Mouse (Mus musculus): ENCODE measurements at regions not wholly inside any gene's neighbourhood (a gene's known extent, or its start where the extent isn't known, plus 50 kb on each side); places are given as distances from the start of the nearest gene placed in this dataset.

GRCm38 (mm10) chr3:34828453-34829206 is 178.4 kb downstream of the Sox2 start:
- no peaks in the 10 kb centered on the region for H3K36me3 ChIP-seq
- H3K9me3 ChIP-seq (replicated peaks) = no peaks in the 10 kb centered on the region
- no peak for DNase-seq (ENCODE audit: low spot score)
- H3K4me3 ChIP-seq = no peak overlapping the region
- no peak overlapping the region for H3K27ac ChIP-seq
- WGBS = 71% methylated on average over 9 of the region's 9 CpGs
- H3K27me3 ChIP-seq (ENCODE audit: low read depth, poor library complexity, severe bottlenecking) = no peaks in the 10 kb centered on the region
- no peaks in the 10 kb centered on the region for H3K4me1 ChIP-seq

DNA sequence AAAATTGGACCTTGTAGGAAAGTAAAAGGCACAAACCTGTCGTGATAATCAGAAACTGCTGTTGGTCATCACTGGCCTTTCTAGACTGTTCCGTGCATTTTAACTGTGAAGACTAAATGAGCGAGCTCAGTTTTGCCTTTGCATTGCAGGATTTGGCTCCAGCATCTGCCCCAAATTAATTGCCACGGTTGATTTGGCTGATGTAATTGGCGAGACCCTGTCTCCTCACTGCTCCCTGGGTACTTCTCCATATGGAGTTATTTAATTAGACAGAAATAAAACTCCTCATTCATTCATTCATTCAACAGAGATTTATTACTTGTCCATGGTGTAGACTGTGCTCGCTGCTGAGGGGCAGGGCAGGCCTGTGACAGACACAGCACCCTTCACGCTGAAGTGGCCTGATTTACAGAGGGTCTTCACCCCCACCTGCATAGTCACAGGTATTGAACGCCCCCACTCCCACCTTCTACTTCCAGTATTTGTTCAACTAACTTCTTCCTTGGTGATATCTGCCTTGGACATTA is 186.6 kb downstream of the Sox2 start:
- DNase-seq (ENCODE audit: low spot score) = no peak
- WGBS = 81% methylated on average over 8 of the region's 8 CpGs
- H3K36me3 ChIP-seq = no peaks in the 10 kb centered on the region
- no peak overlapping the region for H3K27ac ChIP-seq
- no peaks in the 10 kb centered on the region for H3K27me3 ChIP-seq (ENCODE audit: low read depth, poor library complexity, severe bottlenecking)
- H3K4me1 ChIP-seq = peaks cover 11% of the 10 kb centered on the region
- no peak overlapping the region for H3K4me3 ChIP-seq
- H3K9me3 ChIP-seq (replicated peaks) = no peaks in the 10 kb centered on the region

DNA sequence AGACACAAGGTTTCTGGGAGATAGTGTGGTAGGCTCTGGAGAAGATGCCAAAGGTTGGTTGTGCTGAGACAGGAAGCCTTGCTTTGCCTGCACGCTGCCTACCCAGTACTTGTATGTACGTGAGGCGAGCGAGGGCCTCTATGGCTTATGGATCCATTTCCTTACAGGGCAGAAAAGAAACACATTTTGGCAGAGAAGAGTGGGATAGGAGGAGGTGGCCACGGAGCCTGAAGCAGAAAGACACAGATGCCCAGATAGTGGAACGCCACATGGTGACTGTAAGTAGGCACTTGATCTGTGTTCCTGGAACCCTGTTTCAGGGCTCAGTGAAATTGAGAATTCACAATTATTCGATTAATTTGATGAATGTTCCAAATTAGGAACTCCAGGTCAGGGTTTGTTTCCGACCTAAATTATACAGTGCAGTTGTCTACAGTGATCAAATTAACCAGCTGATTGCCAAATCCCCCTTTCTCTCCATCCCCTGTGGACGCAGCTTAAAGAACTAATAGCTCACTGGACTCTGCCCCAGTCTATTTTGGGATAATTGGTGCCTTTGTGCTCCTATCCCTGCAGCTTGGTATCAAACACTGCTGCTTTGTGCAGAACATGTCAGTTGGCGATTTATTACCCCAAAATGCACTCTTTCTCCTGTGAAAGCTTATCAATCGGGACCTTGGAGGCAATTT is 187.6 kb downstream of the Sox2 start:
- Histone ChIP-seq H3K36me3 (no peaks in the 10 kb centered on the region), H3K9me3 (replicated peaks) (no peaks in the 10 kb centered on the region), H3K27ac (no peak overlapping the region), H3K4me3 (no peak overlapping the region), H3K4me1 (peaks cover 11% of the 10 kb centered on the region), H3K27me3 (ENCODE audit: low read depth, poor library complexity, severe bottlenecking) (no peaks in the 10 kb centered on the region)
- WGBS = 82% methylated on average over 11 of the region's 11 CpGs
- no peak for DNase-seq (ENCODE audit: low spot score)

DNA sequence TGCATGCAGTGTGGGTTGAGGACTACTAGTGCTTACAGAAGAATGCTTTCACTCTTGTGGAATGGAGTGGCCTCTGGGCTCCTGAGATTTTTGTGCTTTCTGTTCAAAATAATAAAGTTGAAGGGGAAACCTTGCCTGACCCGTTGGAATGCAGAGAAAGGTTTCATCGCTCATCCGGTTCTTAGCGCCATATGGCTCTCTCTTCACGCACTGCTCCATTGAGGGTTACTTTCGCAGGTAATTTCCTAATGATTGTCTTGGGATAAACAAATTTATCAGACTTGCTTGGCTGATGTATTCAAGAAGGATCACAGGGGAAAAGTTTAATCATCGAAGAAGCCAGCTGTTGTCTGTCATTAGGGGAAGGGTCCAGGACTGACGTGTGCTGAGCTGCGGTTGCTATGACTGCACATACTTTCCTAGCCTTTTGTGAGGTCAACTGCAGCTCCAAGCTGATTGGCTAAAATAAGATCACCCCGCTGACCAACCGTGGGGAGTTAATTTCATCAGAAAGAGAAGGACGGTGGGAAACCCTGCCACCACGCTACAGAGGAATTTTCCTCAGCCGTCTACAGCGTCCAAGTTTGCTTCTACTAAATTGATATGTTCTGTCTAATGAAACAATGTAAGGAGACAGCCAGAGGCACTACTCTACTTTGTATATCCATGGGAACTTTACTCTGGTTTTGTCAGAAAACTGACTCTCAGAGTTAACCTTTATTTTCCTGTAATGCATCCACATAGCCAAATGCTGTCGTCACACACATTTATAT is 210.9 kb downstream of the Sox2 start:
- H3K4me3 ChIP-seq = no peak overlapping the region
- DNase-seq (ENCODE audit: low spot score) = no peak
- H3K4me1 ChIP-seq = no peaks in the 10 kb centered on the region
- no peaks in the 10 kb centered on the region for H3K9me3 ChIP-seq (replicated peaks)
- H3K27ac ChIP-seq = no peak overlapping the region
- 92% methylated on average over 16 of the region's 16 CpGs for WGBS
- no peaks in the 10 kb centered on the region for H3K27me3 ChIP-seq (ENCODE audit: low read depth, poor library complexity, severe bottlenecking)
- no peaks in the 10 kb centered on the region for H3K36me3 ChIP-seq

GRCm38 (mm10) chr3:34868698-34869409 is 218.6 kb downstream of the Sox2 start:
- H3K4me3 ChIP-seq = no peak overlapping the region
- no peak for DNase-seq (ENCODE audit: low spot score)
- H3K27ac ChIP-seq = no peak overlapping the region
- WGBS = 16% methylated on average over 16 of the region's 16 CpGs
- peaks cover 8% of the 10 kb centered on the region; the same call in 1 of the 2 replicates for H3K4me1 ChIP-seq
- H3K27me3 ChIP-seq (ENCODE audit: low read depth, poor library complexity, severe bottlenecking) = 0 out of 2 replicates have a peak, but pooled peaks cover 11% of the 10 kb centered on the region
- H3K36me3 ChIP-seq = no peaks in the 10 kb centered on the region
- no peaks in the 10 kb centered on the region for H3K9me3 ChIP-seq (replicated peaks)

GRCm38 (mm10) chr3:34869911-34870310 is 219.7 kb downstream of the Sox2 start:
- no peak overlapping the region for H3K4me3 ChIP-seq
- no peaks in the 10 kb centered on the region for H3K9me3 ChIP-seq (replicated peaks)
- H3K27ac ChIP-seq = no peak overlapping the region
- H3K36me3 ChIP-seq = no peaks in the 10 kb centered on the region
- 88% methylated on average over 6 of the region's 6 CpGs for WGBS
- no peak for DNase-seq (ENCODE audit: low spot score)
- H3K4me1 ChIP-seq = peaks cover 8% of the 10 kb centered on the region; the same call in 1 of the 2 replicates
- 0 out of 2 replicates have a peak, but pooled peaks cover 11% of the 10 kb centered on the region for H3K27me3 ChIP-seq (ENCODE audit: low read depth, poor library complexity, severe bottlenecking)

GRCm38 (mm10) chr3:34885137-34885536 is 234.9 kb downstream of the Sox2 start:
- no peak overlapping the region for H3K4me3 ChIP-seq
- H3K27ac ChIP-seq = no peak overlapping the region
- DNase-seq (ENCODE audit: low spot score) = no peak
- WGBS = 88% methylated on average over 5 of the region's 5 CpGs
- H3K27me3 ChIP-seq (ENCODE audit: low read depth, poor library complexity, severe bottlenecking) = no peaks in the 10 kb centered on the region
- H3K9me3 ChIP-seq (replicated peaks) = no peaks in the 10 kb centered on the region
- H3K36me3 ChIP-seq = no peaks in the 10 kb centered on the region
- H3K4me1 ChIP-seq = no peaks in the 10 kb centered on the region

DNA sequence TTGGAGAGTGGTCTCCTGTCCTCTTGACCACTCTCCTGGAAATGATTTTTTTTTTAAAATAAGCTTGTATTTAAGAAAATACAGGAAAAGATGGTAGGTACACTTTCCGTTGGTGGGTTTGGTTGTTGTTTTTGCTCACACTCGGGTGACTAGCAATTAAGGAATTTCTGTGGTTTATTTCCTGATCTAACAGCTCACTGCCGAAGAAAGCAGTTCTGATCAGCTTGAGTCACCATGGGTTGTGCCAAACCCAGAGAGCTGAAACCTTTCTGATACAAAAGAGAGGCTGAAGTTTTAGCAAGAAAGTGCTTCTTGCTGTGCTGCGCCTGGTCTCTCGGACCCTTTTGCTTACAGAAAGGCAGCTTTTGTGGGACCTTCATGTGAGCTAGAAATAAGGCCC is 243.2 kb downstream of the Sox2 start:
- Histone ChIP-seq H3K4me1 (no peaks in the 10 kb centered on the region), H3K36me3 (no peaks in the 10 kb centered on the region), H3K9me3 (replicated peaks) (no peaks in the 10 kb centered on the region), H3K27ac (no peak overlapping the region), H3K4me3 (no peak overlapping the region), H3K27me3 (ENCODE audit: low read depth, poor library complexity, severe bottlenecking) (no peaks in the 10 kb centered on the region)
- WGBS = 92% methylated on average over 5 of the region's 5 CpGs
- DNase-seq (ENCODE audit: low spot score) = no peak

DNA sequence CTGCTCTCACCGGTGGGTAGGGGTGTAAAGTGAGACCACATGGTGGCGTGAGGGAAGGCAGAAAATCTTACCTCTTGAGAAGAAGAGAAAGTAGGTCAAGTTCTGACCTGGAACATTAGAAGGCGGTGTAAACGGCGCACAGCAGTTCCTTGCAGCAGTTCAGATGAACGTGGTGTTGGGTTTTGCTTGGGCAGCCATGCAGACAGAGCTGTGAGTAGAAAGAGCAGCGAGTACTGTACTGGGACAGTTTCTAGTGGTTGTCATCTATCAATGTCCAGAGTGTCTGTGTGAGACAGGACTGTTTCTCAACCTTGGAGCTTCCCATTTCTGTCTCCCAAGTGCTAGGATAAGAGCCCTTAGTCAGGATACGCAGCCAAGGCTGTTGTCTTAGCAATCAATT is 252.9 kb downstream of the Sox2 start:
- Histone ChIP-seq H3K9me3 (replicated peaks) (no peaks in the 10 kb centered on the region), H3K4me1 (peaks cover 3% of the 10 kb centered on the region; the same call in 1 of the 2 replicates)

DNA sequence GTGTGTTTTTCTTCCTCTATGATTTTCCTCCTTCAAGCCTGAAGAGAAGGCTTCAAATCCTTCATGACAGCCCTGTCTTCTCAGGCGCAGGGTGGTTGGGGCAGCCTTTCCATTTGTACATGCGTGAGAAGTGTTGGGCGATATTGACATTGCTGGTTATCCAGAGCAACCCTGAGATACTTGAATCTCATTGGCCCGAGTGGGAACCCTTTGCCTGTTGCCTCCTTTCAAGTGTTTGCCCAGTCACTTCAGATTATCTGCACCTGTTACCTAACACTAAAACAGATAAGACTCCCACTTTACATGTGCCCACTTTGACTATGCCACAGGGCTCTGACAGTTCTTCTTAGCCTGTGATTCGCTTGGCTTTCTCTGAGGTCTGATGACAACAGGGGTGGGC is 258.3 kb downstream of the Sox2 start:
- whole genome bisulfite sequencing = 91% methylated on average over 5 of the region's 5 CpGs
- no peak for DNase-seq (ENCODE audit: low spot score)
- no peaks in the 10 kb centered on the region for H3K27me3 ChIP-seq (ENCODE audit: low read depth, poor library complexity, severe bottlenecking)

More for the DNA sequence above, 252.9 kb downstream of the Sox2 start:
- no peak for DNase-seq (ENCODE audit: low spot score)
- WGBS = 87% methylated on average over 8 of the region's 8 CpGs
- H3K36me3 ChIP-seq = no peaks in the 10 kb centered on the region
- no peak overlapping the region for H3K27ac ChIP-seq
- no peak overlapping the region for H3K4me3 ChIP-seq
- H3K27me3 ChIP-seq (ENCODE audit: low read depth, poor library complexity, severe bottlenecking) = no peaks in the 10 kb centered on the region

DNA sequence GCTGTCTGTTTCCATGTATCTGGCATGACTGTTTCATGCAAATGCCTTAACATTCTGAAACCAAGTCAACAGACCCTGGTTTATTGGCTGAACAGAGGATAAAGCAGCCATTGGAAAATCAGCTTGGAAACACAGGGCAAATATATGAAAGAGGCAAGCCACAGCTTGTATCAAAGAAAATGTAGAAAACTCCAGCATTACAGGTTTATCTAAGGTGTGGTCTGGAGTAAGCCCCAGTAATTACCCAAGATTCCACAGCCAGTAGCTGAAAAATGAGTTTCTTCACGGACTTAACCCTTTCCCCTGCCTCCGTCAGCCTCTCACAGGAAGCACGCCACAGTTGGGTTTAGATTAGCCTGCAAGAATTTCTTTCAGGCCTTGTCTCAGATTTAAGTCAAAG is 259.1 kb downstream of the Sox2 start:
- no peak for DNase-seq (ENCODE audit: low spot score)
- no peaks in the 10 kb centered on the region for H3K9me3 ChIP-seq (replicated peaks)
- no peak overlapping the region for H3K27ac ChIP-seq
- no peaks in the 10 kb centered on the region for H3K36me3 ChIP-seq
- H3K27me3 ChIP-seq (ENCODE audit: low read depth, poor library complexity, severe bottlenecking) = no peaks in the 10 kb centered on the region
- 80% methylated on average over 3 of the region's 3 CpGs for WGBS
- no peaks in the 10 kb centered on the region for H3K4me1 ChIP-seq
- no peak overlapping the region for H3K4me3 ChIP-seq

More for the DNA sequence above, 258.3 kb downstream of the Sox2 start:
- no peaks in the 10 kb centered on the region for H3K4me1 ChIP-seq
- no peak overlapping the region for H3K27ac ChIP-seq
- no peaks in the 10 kb centered on the region for H3K9me3 ChIP-seq (replicated peaks)
- H3K4me3 ChIP-seq = no peak overlapping the region
- H3K36me3 ChIP-seq = no peaks in the 10 kb centered on the region

- H3K36me3 ChIP-seq = no peaks in the 10 kb centered on the region
- no peak overlapping the region for H3K4me3 ChIP-seq
- H3K27ac ChIP-seq = no peak overlapping the region
- no peaks in the 10 kb centered on the region for H3K9me3 ChIP-seq (replicated peaks)
- 60% methylated on average over 6 of the region's 6 CpGs for WGBS
- DNase-seq (ENCODE audit: low spot score) = no peak
- no peaks in the 10 kb centered on the region for H3K27me3 ChIP-seq (ENCODE audit: low read depth, poor library complexity, severe bottlenecking)
- H3K4me1 ChIP-seq = peaks cover 18% of the 10 kb centered on the region
Observed at GRCm38 (mm10) chr3:34918326-34918932, 268.2 kb downstream of the Sox2 start.

All from limb, embryonic 10.5 days (tissue).